Mouse (Mus musculus): ENCODE measurements around the gene Map3k11.

DNA sequence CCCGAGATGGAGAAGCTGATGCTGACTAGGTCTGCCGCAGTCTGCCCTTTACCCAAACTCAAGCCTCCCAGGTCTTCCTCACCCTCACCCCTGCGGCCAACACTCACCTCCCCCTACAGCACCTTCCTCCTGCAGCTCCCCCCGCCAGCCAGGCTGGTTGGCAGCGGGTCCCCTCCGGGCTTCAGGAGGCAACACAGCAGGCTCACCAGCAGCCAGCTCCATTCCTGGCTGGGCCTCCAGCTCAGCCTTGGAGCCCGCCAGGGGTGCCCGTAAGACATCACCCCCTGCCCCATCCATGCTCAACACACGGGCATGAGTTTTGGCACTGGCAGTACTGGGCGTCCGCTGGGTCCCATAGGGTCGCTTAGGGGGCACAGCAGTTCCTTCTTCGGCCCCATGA is 3.6 kb upstream of the Map3k11 start:
- TF ChIP-seq POLR2A (IDR thresholded peaks at IDR 0.05; ENCODE audit: insufficient read length, low read depth): no peak
- TF ChIP-seq MYOD1 (IDR thresholded peaks at IDR 0.05; ENCODE audit: control insufficient read depth in 1 of 3, insufficient read length in 2 of 3, low read depth in 2 of 3): no peak
- TF ChIP-seq POLR2AphosphoS2 (IDR thresholded peaks at IDR 0.05; ENCODE audit: insufficient read length, low read depth): no peak
- TF ChIP-seq E2F4 (IDR thresholded peaks at IDR 0.05; ENCODE audit: insufficient read depth): no peak
- TF ChIP-seq USF1 (IDR thresholded peaks at IDR 0.05; ENCODE audit: low read depth): no peak
- TF ChIP-seq TCF12 (IDR thresholded peaks at IDR 0.05; ENCODE audit: insufficient read depth, poor library complexity, severe bottlenecking): no peak
- TF ChIP-seq CEBPB (IDR thresholded peaks at IDR 0.05; ENCODE audit: insufficient read depth, poor library complexity, severe bottlenecking): no peak
- no peak for TF ChIP-seq MAX (IDR thresholded peaks at IDR 0.05; ENCODE audit: low read depth)
- no peak for TF ChIP-seq TCF3 (IDR thresholded peaks at IDR 0.05; ENCODE audit: insufficient read length, low read depth)
